Mouse (Mus musculus): ENCODE data around the gene Gab1. TPM values are rescaled to one million over a fixed set of nuclear protein-coding genes. Genes with fewer than 3 reads are reported as not detected.

Gab1 gene
- total RNA-seq, 2 experiments from 2014 or later, result 9.4 to 9.8 TPM

- DNase-seq, result no peak
Measured at GRCm38 (mm10) chr8:80739932-80740331, 140.4 kb downstream of the Gab1 start.

GRCm38 (mm10) chr8:80739155-80739924 is 141.0 kb downstream of the Gab1 start, which contains the start of gene Smarca5:
Gene Smarca5 (minus strand): TSS chr8:80739497.
- DNase-seq, result peak; percentile 93

- DNase-seq, result peak; percentile 29
Measured at GRCm38 (mm10) chr8:80738388-80739154, 141.7 kb downstream of the Gab1 start.

- DNase-seq, result no peak
Measured at GRCm38 (mm10) chr8:80738046-80738387, 142.3 kb downstream of the Gab1 start.

- DNase-seq, result no peak
Measured at GRCm38 (mm10) chr8:80732326-80732725, 148.0 kb downstream of the Gab1 start.

GRCm38 (mm10) chr8:80714461-80714860 is 165.9 kb downstream of the Gab1 start:
- DNase-seq, result no peak

Other genes with a start within 250 kb of the Gab1 start
- gene Smarca5, start 141.0 kb downstream of the Gab1 start, total RNA-seq (2021), result 10 to 100 TPM; 25.2 to 25.3 TPM
- 10 to 100 TPM; 16.8 to 17.8 TPM for gene Usp38, start 134.4 kb upstream of the Gab1 start, total RNA-seq (2021)